Mouse (Mus musculus): Measurements from ENCODE around the gene 4921539E11Rik. TPM values are rescaled to one million over a fixed set of nuclear protein-coding genes. Genes with fewer than 3 reads are reported as not detected.

Gene 4921539E11Rik
- not detected in 2 replicates for polyA plus RNA-seq (2012; rRNA removed; ENCODE audit: low replicate concordance)

GRCm38 (mm10) chr4:103290763-103291162 is at the start of gene 4921539E11Rik:
TSS of gene 4921539E11Rik (minus strand) at chr4:103290863.

GRCm38 (mm10) chr4:103313587-103314525 is 23.2 kb upstream of the 4921539E11Rik start, which contains the start of gene Oma1:
TSS of gene Oma1 (plus strand) at chr4:103313812.

GRCm38 (mm10) chr4:103214925-103215820 is 75.5 kb downstream of the 4921539E11Rik start, which contains the start of gene Slc35d1:
TSS of gene Slc35d1 (minus strand) at chr4:103215164.

Other genes starting within 250 kb of the 4921539E11Rik start
- 10.5 and 12.9 TPM in 2 replicates for gene Mier1, start 176.5 kb downstream of the 4921539E11Rik start, polyA plus RNA-seq (2012; rRNA removed; ENCODE audit: low replicate concordance)
- gene Wdr78, start 176.3 kb downstream of the 4921539E11Rik start, polyA plus RNA-seq (2012; rRNA removed; ENCODE audit: low replicate concordance): 1.4 and 2.2 TPM in 2 replicates
- 3.3 and 5.5 TPM in 2 replicates for gene Slc35d1, start 75.7 kb downstream of the 4921539E11Rik start, polyA plus RNA-seq (2012; rRNA removed; ENCODE audit: low replicate concordance)
- gene Oma1, start 22.9 kb upstream of the 4921539E11Rik start, polyA plus RNA-seq (2012; rRNA removed; ENCODE audit: low replicate concordance): 10.4 and 12.3 TPM in 2 replicates